Mouse (Mus musculus) heart, embryonic 10.5 days (tissue): ENCODE results near the gene Slc25a18. TPM values are rescaled to one million over a fixed set of nuclear protein-coding genes. Genes with fewer than 3 reads are reported as not detected.
"Not testable (repeated sequence)": the region's sequence is repeated elsewhere in the genome, so short reads cannot be mapped to it uniquely, and the experiment has no call there.

Experiments used
- DNase-seq: peaks from one replicate; pipeline ENCODE4 v3.0.0-alpha.2; 2017; ENCODE audit warnings: low spot score
- H3K27ac ChIP-seq: fragments of 300-500 bp; sonication (generic); 2 replicates; pipeline ENCODE4 v1.5.1; 2016; ENCODE audit warnings: mild to moderate bottlenecking
- H3K27me3 ChIP-seq: fragments of 300-500 bp; sonication (generic); 2 replicates; pipeline ENCODE4 v1.6.1; 2016; ENCODE audit warnings: mild to moderate bottlenecking; ENCODE audit not compliant: poor library complexity, insufficient read depth, severe bottlenecking
- H3K36me3 ChIP-seq: fragments of 300-500 bp; sonication (generic); 2 replicates; pipeline ENCODE4 v1.6.1; 2016; ENCODE audit warnings: mild to moderate bottlenecking, moderate library complexity
- H3K4me1 ChIP-seq: fragments of 300-500 bp; sonication (generic); 2 replicates; pipeline ENCODE4 v1.6.1; 2016; ENCODE audit warnings: mild to moderate bottlenecking
- H3K4me3 ChIP-seq: fragments of 300-500 bp; sonication (generic); 2 replicates; pipeline ENCODE4 v1.5.1; 2016; ENCODE audit warnings: mild to moderate bottlenecking, moderate library complexity
- H3K9me3 ChIP-seq: fragments of 300-500 bp; sonication (generic); 2 replicates; pipeline ENCODE4 v1.6.1; 2016; ENCODE audit warnings: mild to moderate bottlenecking, moderate library complexity
- WGBS: fragments of 180-500 bp; shearing (Covaris S2); methylation state at CpG from one replicate; pipeline ENCODE4 v1.1.7; 2016; 5-methylcytosine and 5-hydroxymethylcytosine counted together
- polyA plus RNA-seq: library from polyadenylated mRNA; unstranded; fragments of >200 nt; fragmentation: Nextera tagmentation; extraction: Ambion mirVana; gene quantifications from 2 replicates; pipeline ENCODE4 v1.2.1, GENCODE M21; 2016

Slc25a18 gene
- polyA plus RNA-seq, 1 experiment from 2014 or later, result 0.13 TPM

GRCm38 (mm10) chr6:120806999-120807737, 33.8 kb downstream of the Slc25a18 start:
- H3K36me3 ChIP-seq, result peaks cover 96% of the 10 kb centered on the region

DNA sequence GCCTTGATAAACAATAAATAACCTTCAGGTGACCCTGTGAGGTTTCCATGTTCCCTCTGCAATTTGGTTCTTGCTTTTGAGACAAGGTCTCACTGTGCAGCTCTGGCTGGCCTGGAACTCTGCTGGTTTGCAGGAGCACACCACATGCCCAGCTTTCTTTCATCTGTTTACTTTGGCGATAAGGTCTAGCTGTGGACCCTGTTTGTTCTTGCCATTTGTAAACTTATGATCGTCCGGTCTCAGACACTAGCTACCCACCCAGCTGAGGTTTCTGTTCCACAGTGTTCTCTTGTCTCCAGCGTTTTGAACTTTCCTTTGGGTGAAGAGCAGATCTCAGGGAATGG, 34.3 kb downstream of the Slc25a18 start:
- Histone ChIP-seq H3K4me3 (no peak overlapping the region), H3K27ac (no peak overlapping the region), H3K27me3 (no peaks in the 10 kb centered on the region), H3K9me3 (no peaks in the 10 kb centered on the region), H3K4me1 (no peaks in the 10 kb centered on the region), H3K36me3 (peaks cover 90% of the 10 kb centered on the region)
- WGBS, result 92% methylated on average over 4 of the region's 4 CpGs
- no peak for DNase-seq

More at GRCm38 (mm10) chr6:120806999-120807737, 33.8 kb downstream of the Slc25a18 start:
- H3K4me3 ChIP-seq, result no peak overlapping the region
- no peak for DNase-seq
- H3K4me1 ChIP-seq, result no peaks in the 10 kb centered on the region
- H3K9me3 ChIP-seq, result no peaks in the 10 kb centered on the region
- H3K27me3 ChIP-seq, result no peaks in the 10 kb centered on the region
- WGBS, result 84% methylated on average over 5 of the region's 5 CpGs
- H3K27ac ChIP-seq, result no peak overlapping the region

GRCm38 (mm10) chr6:120811999-120812398, 38.6 kb downstream of the Slc25a18 start:
- H3K9me3 ChIP-seq, H3K4me3 ChIP-seq, H3K4me1 ChIP-seq, H3K27me3 ChIP-seq, DNase-seq, H3K27ac ChIP-seq: not testable (repeated sequence)
- peaks cover 52% of the 10 kb centered on the region for H3K36me3 ChIP-seq
- 94% methylated on average over 10 of the region's 10 CpGs for WGBS

GRCm38 (mm10) chr6:120819294-120819693, 45.9 kb downstream of the Slc25a18 start:
- H3K27ac ChIP-seq, result no peak overlapping the region
- H3K4me3 ChIP-seq, result no peak overlapping the region
- DNase-seq, result no peak
- peaks cover 25% of the 10 kb centered on the region for H3K36me3 ChIP-seq
- no peaks in the 10 kb centered on the region for H3K9me3 ChIP-seq
- peaks cover 13% of the 10 kb centered on the region for H3K4me1 ChIP-seq
- WGBS, result 97% methylated on average over 2 of the region's 2 CpGs
- H3K27me3 ChIP-seq, result no peaks in the 10 kb centered on the region

DNA sequence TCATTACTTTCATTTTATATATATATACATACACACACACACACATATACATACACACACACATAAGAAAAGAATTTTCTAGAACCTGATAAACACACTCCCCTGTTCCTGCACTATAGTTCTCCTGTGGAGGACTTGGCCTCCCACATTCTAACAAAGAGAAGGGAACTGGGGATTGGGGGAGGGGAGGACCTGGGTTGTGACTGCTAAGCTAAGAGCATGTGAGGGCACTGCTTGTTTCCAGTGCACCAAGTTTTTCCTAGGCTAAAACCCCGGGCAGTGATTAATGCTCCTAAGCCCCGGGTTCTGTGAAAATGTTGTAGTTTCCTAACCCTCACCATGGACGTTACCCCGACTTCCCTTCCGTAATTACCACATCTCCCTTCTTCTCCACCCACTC, 46.8 kb downstream of the Slc25a18 start:
- peaks cover 25% of the 10 kb centered on the region for H3K36me3 ChIP-seq
- H3K9me3 ChIP-seq, result no peaks in the 10 kb centered on the region
- 0 out of 2 replicates have a peak overlapping the region, but pooled peaks have one; percentile 81 for H3K4me3 ChIP-seq
- no peaks in the 10 kb centered on the region for H3K27me3 ChIP-seq
- H3K27ac ChIP-seq, result no peak overlapping the region
- peaks cover 13% of the 10 kb centered on the region for H3K4me1 ChIP-seq
- DNase-seq, result no peak
- WGBS, result 89% methylated on average over 5 of the region's 5 CpGs

- peaks cover 13% of the 10 kb centered on the region for H3K4me1 ChIP-seq
- H3K27me3 ChIP-seq, result no peaks in the 10 kb centered on the region
- WGBS, result 57% methylated on average over 1 of the region's 1 CpGs
- no peaks in the 10 kb centered on the region for H3K9me3 ChIP-seq
- no peak overlapping the region for H3K27ac ChIP-seq
- peak overlapping the region; percentile 81 for H3K4me3 ChIP-seq
- H3K36me3 ChIP-seq, result peaks cover 25% of the 10 kb centered on the region
- DNase-seq, result no peak
These were observed 47.6 kb downstream of the Slc25a18 start for GRCm38 (mm10) chr6:120820941-120821340.

DNA sequence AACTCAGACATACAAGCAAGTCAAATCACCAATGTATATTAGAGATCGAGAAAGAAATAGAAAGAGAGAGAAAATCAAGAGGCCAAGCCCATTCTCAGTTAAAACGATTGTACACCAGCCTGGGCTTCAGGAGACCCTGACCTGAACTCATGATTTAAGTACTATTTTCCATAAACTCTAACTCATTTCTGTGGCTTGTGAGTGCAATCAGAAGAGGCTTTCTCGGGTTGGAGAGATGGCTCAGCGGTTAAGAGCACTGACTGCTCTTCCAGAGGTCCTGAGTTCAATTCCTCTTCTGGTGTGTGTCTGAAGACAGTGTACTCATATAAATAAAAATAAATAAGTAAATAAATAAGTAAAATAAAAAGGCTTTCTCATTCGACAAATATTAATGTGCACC, 48.3 kb downstream of the Slc25a18 start:
- peaks cover 13% of the 10 kb centered on the region for H3K4me1 ChIP-seq
- no peaks in the 10 kb centered on the region for H3K9me3 ChIP-seq
- H3K36me3 ChIP-seq, result peaks cover 25% of the 10 kb centered on the region
- no peak overlapping the region; the same call in 1 of the 2 replicates for H3K27ac ChIP-seq
- DNase-seq, result no peak
- WGBS, result 52% methylated on average over 5 of the region's 5 CpGs
- H3K27me3 ChIP-seq, result no peaks in the 10 kb centered on the region
- H3K4me3 ChIP-seq, result peak overlapping the region; percentile 81

GRCm38 (mm10) chr6:120822307-120822928, 49.0 kb downstream of the Slc25a18 start, which contains the start of gene Atp6v1e1:
Atp6v1e1 (minus strand) TSS chr6:120822793.
- WGBS, result under 1% methylated on average over 41 of the region's 41 CpGs
- H3K27ac ChIP-seq, result peak within 1 kb of the TSS; percentile 88
- DNase-seq, result peak; percentile 98
- peak within 1 kb of the TSS; percentile 81 for H3K4me3 ChIP-seq
- no peaks in the 10 kb centered on the region for H3K9me3 ChIP-seq
- no peaks in the 10 kb centered on the region for H3K27me3 ChIP-seq
- H3K4me1 ChIP-seq, result peaks cover 13% of the 10 kb centered on the region
- H3K36me3 ChIP-seq, result peaks cover 20% of the 10 kb centered on the region

GRCm38 (mm10) chr6:120822937-120823614, 49.7 kb downstream of the Slc25a18 start:
- Histone ChIP-seq H3K4me3 (peak overlapping the region; percentile 81; the same call in 1 of the 2 replicates), H3K36me3 (peaks cover 13% of the 10 kb centered on the region), H3K27ac (peak overlapping the region; percentile 88), H3K27me3 (no peaks in the 10 kb centered on the region), H3K9me3 (no peaks in the 10 kb centered on the region), H3K4me1 (peaks cover 13% of the 10 kb centered on the region)
- WGBS, result 73% methylated on average over 10 of the region's 10 CpGs
- no peak for DNase-seq

- WGBS, result 69% methylated on average over 1 of the region's 1 CpGs
- Histone ChIP-seq H3K4me3 (no peak overlapping the region), H3K27me3 (no peaks in the 10 kb centered on the region), H3K36me3 (no peaks in the 10 kb centered on the region), H3K4me1 (peaks cover 8% of the 10 kb centered on the region; the same call in 1 of the 2 replicates), H3K27ac (peak overlapping the region; percentile 3; the same call in 1 of the 2 replicates), H3K9me3 (no peaks in the 10 kb centered on the region)
- no peak for DNase-seq
These were observed 56.7 kb downstream of the Slc25a18 start for GRCm38 (mm10) chr6:120830056-120830455.

- Histone ChIP-seq H3K27me3 (no peaks in the 10 kb centered on the region), H3K9me3 (no peaks in the 10 kb centered on the region), H3K36me3 (no peaks in the 10 kb centered on the region), H3K4me3 (no peak overlapping the region), H3K4me1 (peaks cover 8% of the 10 kb centered on the region; the same call in 1 of the 2 replicates), H3K27ac (peak overlapping the region; percentile 69)
- DNase-seq, result peak; percentile 83
- WGBS, result 51% methylated on average over 4 of the region's 4 CpGs
These were observed 57.7 kb downstream of the Slc25a18 start for GRCm38 (mm10) chr6:120830866-120831608.

DNA sequence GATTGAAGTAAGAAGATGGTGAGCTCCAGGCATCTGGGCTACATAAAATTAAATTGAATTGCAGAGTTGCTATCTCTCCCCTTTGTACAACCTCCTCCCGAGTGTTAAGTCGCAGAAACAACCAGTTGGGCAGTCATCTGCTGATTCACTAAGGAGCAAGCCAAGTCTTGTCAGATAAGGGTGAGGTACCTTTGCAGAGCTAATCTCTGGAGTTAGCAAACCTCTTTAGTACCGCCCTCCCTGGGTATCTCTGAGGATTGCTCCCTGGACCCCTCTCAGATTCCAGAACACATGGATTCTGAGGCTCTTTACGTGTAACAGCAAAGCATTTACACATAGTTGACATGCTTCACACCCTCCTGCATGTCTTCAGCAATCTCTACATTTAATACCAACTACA, 58.7 kb downstream of the Slc25a18 start:
- H3K36me3 ChIP-seq, result no peaks in the 10 kb centered on the region
- no peaks in the 10 kb centered on the region for H3K27me3 ChIP-seq
- no peak overlapping the region for H3K27ac ChIP-seq
- DNase-seq, result peak; percentile 81
- H3K4me1 ChIP-seq, result peaks cover 8% of the 10 kb centered on the region; the same call in 1 of the 2 replicates
- WGBS, result 43% methylated on average over 4 of the region's 4 CpGs
- no peaks in the 10 kb centered on the region for H3K9me3 ChIP-seq
- H3K4me3 ChIP-seq, result no peak overlapping the region
